Mouse (Mus musculus): ENCODE data around the gene Upk1b. TPM values are rescaled to one million over a fixed set of nuclear protein-coding genes. Genes with fewer than 3 reads are reported as not detected.

Upk1b gene
- total RNA-seq, 2 experiments from 2014 or later = 1.4 to 1.5 TPM

Other genes with a start within 250 kb of the Upk1b start
- 10 to 100 TPM; 26.5 to 30.7 TPM for gene Tmem39a, start 241.6 kb downstream of the Upk1b start, total RNA-seq (2021)
- gene Arhgap31, start 87.1 kb downstream of the Upk1b start, total RNA-seq (2021) = 10 to 100 TPM; 16.7 to 20.1 TPM
- gene B4galt4, start 58.1 kb downstream of the Upk1b start, total RNA-seq (2021) = 10 to 100 TPM; 29.8 to 38.8 TPM
- not detected for gene 4930435E12Rik, start 28.4 kb upstream of the Upk1b start, total RNA-seq (2021)
- 10 to 100 TPM; 43.9 to 46.8 TPM for gene Igsf11, start 92.3 kb upstream of the Upk1b start, total RNA-seq (2021)